Mouse (Mus musculus) thymus, postnatal 10 days (tissue): ENCODE data around the gene Mrpl43.

ENCODE experiments used
- DNase-seq, 2 experiments: peaks; one replicate each; pipeline ENCODE4 v3.0.0; 2021; ENCODE audit warnings: low spot score in 2 of 2

The Mrpl43 gene

DNA sequence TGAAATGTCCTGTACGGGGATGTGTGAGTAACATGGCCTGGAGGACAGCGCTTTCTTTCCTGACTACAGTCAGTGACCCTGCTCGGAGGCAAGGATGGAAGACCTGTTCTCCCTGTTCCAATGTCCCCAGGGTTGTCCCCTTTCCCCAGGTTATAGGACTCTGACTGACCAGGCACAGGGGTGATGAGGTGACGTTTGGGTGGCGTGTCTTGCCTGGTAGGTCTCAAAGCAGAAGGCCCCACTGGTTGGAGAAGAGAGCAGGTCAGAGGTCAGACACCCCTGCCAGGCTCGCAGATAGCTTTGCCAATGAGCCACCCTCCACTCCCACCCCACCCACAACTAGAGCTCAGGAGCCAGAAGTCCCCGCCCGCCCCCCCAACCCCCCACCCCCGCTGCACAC lies 23.3 kb upstream of the Mrpl43 start:
- no peak for DNase-seq

GRCm38 (mm10) chr19:45028746-45029145 lies 22.5 kb upstream of the Mrpl43 start:
- no peak for DNase-seq

DNA sequence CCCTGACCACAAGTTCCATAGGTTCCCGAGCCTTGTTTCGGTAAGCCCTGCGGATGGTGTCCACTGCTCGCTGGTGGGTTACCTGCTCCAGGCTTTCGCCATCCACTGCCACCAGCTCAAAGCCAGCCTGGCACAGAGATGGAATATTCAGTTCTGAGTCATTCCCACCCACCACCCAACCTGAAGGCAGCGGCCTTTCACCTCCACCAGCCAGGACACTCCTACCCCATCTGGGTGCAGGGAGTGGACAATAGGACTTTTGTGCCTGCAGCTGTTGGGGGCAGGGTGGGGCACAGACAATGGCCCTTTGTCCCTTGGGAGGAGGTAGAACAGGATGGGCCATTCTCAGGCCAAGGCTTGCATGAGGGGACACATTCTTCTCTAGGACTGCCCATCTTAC lies 21.6 kb upstream of the Mrpl43 start:
- no peak for DNase-seq

- no peak for DNase-seq
These were observed 20.9 kb upstream of the Mrpl43 start for GRCm38 (mm10) chr19:45026958-45027670.

- DNase-seq = no peak
These were observed 19.8 kb upstream of the Mrpl43 start for GRCm38 (mm10) chr19:45025937-45026568.

DNA sequence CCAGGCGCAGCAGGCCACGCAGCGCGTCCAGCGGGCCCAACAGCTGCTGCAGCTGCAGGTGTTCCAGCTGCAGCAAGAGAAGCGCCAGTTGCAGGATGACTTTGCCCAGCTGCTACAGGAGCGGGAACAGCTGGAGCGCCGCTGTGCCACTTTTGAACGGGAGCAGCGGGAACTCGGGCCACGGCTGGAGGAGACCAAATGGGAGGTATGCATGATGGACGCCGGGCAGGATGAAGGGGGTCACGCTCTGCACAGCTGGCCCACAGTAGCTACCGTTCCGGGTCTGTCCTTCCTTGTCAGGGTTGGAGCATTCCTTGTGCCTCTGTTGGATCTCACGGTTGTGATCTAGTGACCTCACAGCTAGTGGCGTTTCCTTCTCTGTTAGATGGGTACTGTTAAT lies 18.5 kb upstream of the Mrpl43 start:
- no peak for DNase-seq

GRCm38 (mm10) chr19:45023993-45024392 lies 17.8 kb upstream of the Mrpl43 start:
- no peak for DNase-seq

- DNase-seq = no peak
These were observed 15.1 kb upstream of the Mrpl43 start for GRCm38 (mm10) chr19:45021362-45021761.

DNA sequence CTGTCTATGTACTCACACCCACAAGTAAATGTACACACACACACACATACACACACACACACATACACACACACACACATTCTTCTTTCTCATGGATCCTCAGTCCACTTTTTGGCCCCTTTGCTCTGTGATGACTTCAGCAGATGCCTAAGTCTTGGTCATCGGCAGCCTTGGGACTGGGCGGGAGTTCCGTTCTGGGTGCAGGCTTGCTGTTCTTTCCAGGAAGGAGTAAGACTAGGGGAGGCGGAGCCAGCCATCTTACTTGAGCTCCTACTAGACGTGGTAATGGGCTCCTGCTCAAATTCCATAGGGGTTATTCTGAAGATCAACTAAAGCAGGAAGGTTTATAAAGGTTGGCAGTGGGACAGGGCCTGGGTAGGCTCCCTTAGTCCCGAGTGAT lies 14.1 kb upstream of the Mrpl43 start:
- DNase-seq = no peak

DNA sequence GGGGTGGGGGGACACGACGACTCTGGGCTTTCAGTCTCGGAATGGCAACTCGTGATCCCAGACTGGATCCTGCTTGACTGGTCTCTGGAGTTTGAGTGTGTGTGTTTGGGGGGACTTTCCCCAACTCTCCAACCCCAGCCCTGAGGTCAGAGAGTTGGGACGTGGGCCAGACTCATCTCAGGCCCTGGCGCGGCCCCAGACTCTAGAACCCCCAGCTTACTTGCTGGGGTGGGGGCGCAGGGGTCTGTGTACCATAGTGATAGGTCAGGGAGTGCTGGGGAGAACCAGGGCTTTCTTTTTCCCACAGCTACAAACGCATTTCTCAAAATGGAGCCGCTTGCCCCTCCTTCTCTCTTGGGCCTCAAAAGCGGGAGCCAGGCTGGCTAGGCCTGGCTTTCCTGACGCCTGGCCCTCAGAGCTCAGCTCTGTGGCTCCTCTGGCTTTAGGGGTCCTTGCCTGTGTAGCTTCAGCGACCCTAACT lies 12.1 kb upstream of the Mrpl43 start:
- DNase-seq = no peak

DNA sequence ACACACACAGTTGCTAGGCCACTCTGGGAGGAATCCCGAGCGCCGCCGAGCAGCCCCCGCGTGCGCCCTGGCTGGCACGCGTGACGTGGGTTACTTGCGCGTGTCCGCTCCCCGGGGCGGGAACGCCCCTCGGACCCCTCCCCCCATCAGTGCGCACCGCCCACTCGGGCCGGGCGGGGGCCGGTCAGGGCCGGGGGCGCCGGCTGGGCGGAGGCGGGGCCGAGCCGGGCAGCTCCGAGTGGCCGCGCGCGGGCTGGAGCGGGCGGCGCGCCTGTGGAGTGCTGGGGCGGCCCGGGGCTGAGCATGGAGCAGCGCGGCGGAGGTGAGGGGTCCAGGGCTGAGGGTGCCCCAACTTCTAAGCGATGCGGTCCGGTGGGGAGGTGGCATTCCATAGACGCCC lies 11.7 kb upstream of the Mrpl43 start:
- DNase-seq = no peak

GRCm38 (mm10) chr19:45017216-45017771 lies 11.1 kb upstream of the Mrpl43 start:
- no peak for DNase-seq

DNA sequence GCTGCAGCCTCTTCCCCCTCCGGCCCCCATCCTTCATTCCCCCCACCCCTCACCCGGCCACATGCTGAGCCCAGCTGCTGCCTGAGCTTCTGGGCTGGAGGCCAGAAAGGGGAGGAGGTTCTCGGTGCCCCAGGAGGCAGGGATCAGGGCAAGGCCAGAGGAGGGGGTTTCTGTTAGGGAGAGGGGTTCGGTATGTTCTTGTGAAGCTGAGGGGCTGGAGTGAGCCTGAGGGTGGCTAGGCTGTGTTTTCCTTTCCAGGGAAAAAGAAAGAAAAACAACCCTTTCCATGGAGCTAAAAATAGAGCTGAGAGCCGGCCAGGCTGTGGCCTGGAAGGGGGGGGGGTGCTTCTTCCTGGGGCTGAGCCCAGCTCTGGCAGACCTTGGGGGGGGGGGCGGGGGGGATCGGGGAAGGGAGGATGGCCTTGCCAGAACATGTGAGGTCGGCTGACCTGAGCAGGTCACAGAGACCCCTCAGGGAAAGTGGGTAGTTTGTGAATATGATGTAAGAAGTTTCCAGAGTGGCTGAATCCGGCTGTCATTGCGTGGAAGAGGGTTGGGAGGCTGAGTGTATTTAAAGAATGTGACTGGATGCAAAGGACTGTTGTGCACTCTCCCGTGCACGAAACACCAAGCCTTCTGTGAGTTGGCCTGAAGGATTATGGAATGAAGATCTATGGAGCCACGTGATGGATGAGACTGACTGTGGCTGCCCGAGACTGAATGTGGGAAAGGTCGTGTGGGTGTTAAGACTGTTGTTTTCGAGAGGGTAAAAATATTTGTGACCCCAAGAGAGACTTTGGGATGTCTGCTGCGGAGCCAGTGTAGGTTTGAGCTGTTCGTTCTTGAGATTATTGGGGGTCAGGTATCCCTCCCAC lies 10.3 kb upstream of the Mrpl43 start:
- DNase-seq = no peak

GRCm38 (mm10) chr19:45015518-45016281 lies 9.5 kb upstream of the Mrpl43 start:
- peak; percentile 72 to 74 for DNase-seq

DNA sequence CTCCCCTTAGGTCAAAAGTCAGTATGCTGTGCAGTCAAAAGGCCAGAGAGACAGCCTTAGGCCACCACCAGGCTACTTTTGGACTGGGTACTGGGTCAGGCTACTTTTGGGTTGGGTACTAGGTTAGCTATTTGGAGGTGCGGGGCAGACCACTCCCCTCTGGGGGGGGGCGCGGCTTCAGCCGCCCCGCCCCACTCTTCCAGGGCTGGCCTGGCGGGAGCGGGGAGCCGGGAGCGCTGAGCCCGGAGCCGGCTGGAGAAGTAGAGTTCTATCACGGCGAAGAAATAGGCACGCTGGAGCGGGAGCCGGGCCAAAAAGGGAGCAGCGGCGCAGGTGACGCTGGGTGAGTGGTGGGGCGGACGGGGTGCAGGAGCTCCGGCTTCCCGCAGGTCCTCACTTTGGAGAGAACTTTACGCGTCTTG lies 8.8 kb upstream of the Mrpl43 start:
- peak; percentile 27 to 32 for DNase-seq

DNA sequence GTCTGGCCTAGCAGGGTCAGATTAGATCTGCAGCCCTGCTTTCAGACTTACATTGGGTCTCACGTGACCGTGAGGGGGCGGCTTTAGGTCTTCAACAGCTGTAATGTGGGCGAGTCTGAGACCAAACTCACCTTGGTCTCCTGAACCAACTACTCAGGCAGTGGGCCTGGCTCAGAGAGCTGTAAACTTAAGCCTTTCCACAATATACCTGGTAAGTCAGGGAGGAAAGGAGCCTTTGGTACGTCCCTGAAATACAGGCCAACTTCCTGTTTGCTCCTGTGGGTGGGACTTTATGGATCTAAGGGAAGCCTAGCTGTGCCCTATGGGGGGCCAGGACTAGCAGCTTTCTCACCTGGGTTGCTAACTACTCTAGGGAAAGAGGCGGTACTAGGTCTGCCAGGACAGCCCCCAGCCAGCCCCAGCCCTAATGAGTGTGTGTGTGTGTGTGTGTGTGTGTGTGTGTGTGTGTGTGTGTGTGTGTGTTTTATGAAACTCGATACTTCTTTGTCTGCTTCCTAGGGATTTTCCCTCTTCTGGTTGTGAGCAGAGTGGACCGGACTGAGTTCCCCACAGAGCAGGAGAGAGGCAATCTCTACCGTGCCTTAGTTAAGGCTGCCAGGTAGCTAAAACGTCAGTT lies 8.2 kb upstream of the Mrpl43 start, which contains the start of gene Lzts2:
Gene Lzts2 (plus strand): TSS at position 80 of the 637 bp plus-strand sequence.
- no peak for DNase-seq

- no peak for DNase-seq
These were observed 7.5 kb upstream of the Mrpl43 start for GRCm38 (mm10) chr19:45013581-45014225.

- no peak for DNase-seq
These were observed 6.4 kb upstream of the Mrpl43 start for GRCm38 (mm10) chr19:45012636-45013035.

DNA sequence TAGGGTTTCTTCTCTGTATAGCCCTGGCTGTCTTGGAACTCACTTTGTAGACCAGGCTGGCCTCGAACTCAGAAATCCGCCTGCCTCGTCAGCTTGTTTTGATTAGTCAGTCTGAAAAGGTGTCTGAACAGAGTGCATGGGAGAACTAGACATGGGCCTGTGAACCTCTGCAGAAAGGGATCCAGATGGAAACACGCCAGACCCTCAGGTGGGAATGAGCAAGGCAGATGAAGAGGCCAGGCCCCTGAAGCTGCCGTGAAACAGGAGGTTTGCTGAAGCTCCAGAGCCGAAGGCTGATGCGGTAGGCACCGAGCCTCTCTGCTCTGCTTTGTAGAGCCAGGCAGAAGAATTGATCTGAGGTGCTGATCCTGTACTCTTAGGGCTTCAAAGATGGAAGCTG lies 6.0 kb upstream of the Mrpl43 start:
- DNase-seq = no peak

GRCm38 (mm10) chr19:45010646-45011045 lies 4.4 kb upstream of the Mrpl43 start:
- DNase-seq = no peak
